Mouse (Mus musculus) ZHBTc4 (cell line): ENCODE measurements around the gene Arpc2.
A peak's percentile ranks its signal among the peaks of the same experiment; 100 is the strongest.

Experiments used
- DNase-seq: peaks from one replicate; pipeline ENCODE4 v3.0.0-alpha.2; 2011; ENCODE audit warnings: low read depth, low spot score

Gene Arpc2

GRCm38 (mm10) chr1:74239162-74239561 lies 3.3 kb downstream of the Arpc2 start:
- no peak for DNase-seq

- DNase-seq, result peak; percentile 47
These were observed 3.7 kb downstream of the Arpc2 start for GRCm38 (mm10) chr1:74239618-74240017.

- no peak for DNase-seq
These were observed 4.4 kb downstream of the Arpc2 start for GRCm38 (mm10) chr1:74240311-74240710.

GRCm38 (mm10) chr1:74240832-74241231 lies 4.9 kb downstream of the Arpc2 start:
- no peak for DNase-seq

- DNase-seq, result peak; percentile 59
These were observed 9.6 kb downstream of the Arpc2 start for GRCm38 (mm10) chr1:74245525-74245924.

- DNase-seq, result no peak
These were observed 12.9 kb downstream of the Arpc2 start for GRCm38 (mm10) chr1:74248799-74249198.

GRCm38 (mm10) chr1:74249331-74249980 lies 13.6 kb downstream of the Arpc2 start:
- DNase-seq, result no peak

GRCm38 (mm10) chr1:74250096-74250495 lies 14.2 kb downstream of the Arpc2 start:
- DNase-seq, result no peak

GRCm38 (mm10) chr1:74255704-74256345 lies 19.9 kb downstream of the Arpc2 start:
- no peak for DNase-seq

- DNase-seq, result peak; percentile 92
These were observed 20.9 kb downstream of the Arpc2 start for GRCm38 (mm10) chr1:74256782-74257181.

GRCm38 (mm10) chr1:74262510-74262909 lies 26.6 kb downstream of the Arpc2 start:
- no peak for DNase-seq

GRCm38 (mm10) chr1:74268750-74269149 lies 32.9 kb downstream of the Arpc2 start:
- no peak for DNase-seq

- DNase-seq, result no peak
These were observed 35.8 kb downstream of the Arpc2 start for GRCm38 (mm10) chr1:74271659-74272058.

GRCm38 (mm10) chr1:74275015-74275414 lies 39.1 kb downstream of the Arpc2 start:
- no peak for DNase-seq

GRCm38 (mm10) chr1:74277041-74277440 lies 41.2 kb downstream of the Arpc2 start:
- DNase-seq, result no peak

GRCm38 (mm10) chr1:74277883-74278537 lies 42.1 kb downstream of the Arpc2 start:
- DNase-seq, result no peak

GRCm38 (mm10) chr1:74278538-74278937 lies 42.7 kb downstream of the Arpc2 start, which contains the start of gene Gpbar1:
Gene Gpbar1, plus strand, starts transcription at chr1:74278550.
- no peak for DNase-seq

GRCm38 (mm10) chr1:74278988-74279387 lies 43.1 kb downstream of the Arpc2 start:
- DNase-seq, result peak; percentile 36

GRCm38 (mm10) chr1:74280591-74281325 lies 44.9 kb downstream of the Arpc2 start:
- no peak for DNase-seq

GRCm38 (mm10) chr1:74281372-74281771 lies 45.5 kb downstream of the Arpc2 start:
- DNase-seq, result no peak

GRCm38 (mm10) chr1:74281886-74282285 lies 46.0 kb downstream of the Arpc2 start:
- no peak for DNase-seq
